Mouse (Mus musculus) embryo, embryonic 10 days (tissue): ENCODE results near the gene Ccdc191.

Experiments used
- DNase-seq: peaks from one replicate; pipeline ENCODE4 v3.0.0-alpha.2; 2015; ENCODE audit warnings: low spot score

Gene Ccdc191

DNA sequence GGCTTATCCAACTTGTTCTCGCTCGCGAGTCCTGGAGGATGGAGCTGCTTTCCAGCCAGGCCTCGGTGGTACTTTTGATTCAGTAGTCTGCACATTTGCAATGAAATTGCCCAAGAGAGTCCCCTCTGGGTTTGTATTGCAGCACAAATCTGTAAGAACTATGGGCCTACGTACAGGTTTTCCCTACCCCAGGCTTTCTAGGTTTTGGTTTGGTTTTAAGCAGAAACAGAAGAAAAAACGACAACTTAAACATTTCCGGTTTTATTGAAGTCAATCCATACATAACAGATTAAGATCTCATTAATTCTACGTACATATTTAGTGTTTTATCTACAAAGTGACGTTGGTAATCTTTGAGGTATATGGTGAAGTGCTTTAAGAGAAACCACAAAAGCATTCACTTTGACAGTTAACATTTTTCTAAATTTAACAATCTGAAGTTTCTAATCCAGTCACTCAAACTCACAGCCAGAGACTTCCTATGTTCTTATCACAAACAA lies 90.6 kb downstream of the Ccdc191 start:
- no peak for DNase-seq

DNA sequence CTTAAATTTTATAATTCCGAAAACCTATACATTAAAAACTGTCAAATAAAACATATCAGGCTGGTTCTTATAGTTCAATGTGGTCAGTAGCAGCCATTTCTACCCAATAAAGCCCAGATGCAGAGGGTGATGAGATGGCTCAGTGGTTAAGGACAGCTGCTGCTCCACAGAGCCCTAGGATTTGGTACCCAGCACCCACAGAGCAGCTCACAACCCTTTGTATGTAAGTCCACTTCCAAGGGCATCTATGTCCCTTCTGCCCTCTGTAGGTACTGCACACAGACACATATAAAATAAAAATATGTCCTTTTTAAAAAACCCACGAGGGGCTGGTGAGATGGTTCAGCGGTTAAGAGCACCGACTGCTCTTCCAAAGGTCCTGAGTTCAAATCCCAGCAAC lies 96.7 kb downstream of the Ccdc191 start:
- DNase-seq = no peak

DNA sequence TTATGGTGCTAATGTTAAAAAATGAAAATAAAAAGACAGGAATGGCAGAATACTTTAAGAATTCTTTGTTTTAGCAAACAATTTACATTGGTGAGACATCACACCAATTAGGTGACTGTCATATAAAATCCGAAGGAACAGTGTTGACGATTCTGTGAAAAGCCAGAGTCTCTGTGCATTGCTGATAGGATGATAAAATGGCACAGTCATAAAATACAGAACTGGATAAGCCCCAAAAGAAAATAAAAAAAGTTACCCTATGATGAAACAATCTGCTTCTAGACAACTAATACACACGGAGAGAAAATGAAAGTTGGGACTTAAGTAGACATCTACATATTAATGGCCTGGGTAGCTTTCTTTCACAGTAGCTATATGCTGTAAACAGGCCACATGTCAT lies 105.0 kb downstream of the Ccdc191 start:
- DNase-seq = no peak

DNA sequence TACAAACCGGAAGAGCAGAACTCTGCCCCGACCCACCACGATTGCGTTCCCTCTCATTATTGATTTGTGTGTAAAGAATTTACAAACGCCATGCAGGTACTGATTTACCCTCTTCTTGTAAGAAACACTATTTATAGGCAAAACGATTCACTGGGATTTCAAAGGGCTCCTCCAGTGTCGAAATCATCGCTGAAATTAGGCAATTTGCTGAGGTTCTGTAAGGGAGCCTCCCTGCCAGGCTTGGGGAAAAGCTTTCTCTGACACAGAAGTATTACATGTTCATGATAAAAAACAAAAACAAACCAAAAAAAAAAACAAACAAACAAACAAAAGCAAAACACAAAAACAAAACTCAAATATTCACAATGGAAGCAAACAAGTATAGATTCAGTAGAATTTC lies 109.5 kb downstream of the Ccdc191 start:
- DNase-seq = no peak

DNA sequence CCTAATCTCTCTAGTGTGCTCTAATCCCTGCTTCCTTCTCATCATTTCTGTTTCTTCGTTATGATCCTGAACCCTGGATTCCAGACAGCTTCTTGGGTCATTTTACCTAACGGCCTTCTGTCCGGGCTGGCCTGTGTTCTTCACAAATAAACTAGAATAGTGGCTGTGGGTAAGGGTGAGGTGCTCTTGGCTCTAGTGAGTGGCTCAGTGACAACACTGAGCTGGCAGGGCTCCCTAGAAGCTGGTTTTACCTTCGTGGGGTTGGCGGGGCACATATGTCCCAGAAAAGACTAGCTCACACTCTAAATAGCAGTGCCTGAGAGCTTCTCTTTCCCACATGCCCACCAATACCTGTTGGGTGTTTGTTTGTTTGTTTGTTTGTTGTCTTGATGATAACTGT lies 109.9 kb downstream of the Ccdc191 start:
- DNase-seq = no peak

DNA sequence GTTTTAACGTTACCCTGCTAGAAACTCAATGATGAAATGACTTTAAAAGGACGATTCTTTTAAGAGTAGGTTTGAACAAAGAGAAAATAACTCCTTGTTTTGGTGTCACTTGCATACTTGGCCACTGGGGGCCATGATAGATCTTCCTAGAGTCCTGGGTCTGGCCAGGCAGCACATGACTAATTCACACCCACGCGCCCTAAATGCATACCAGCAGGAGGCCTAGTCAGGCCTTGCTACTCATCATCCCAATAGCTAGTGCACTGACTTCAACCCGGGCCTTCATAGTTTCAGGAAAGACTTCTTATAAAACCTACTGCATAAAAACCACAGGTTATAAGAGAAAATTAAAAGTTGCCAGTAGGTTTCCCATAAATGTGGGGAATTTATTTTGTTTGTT lies 112.5 kb downstream of the Ccdc191 start:
- peak; percentile 20 for DNase-seq

DNA sequence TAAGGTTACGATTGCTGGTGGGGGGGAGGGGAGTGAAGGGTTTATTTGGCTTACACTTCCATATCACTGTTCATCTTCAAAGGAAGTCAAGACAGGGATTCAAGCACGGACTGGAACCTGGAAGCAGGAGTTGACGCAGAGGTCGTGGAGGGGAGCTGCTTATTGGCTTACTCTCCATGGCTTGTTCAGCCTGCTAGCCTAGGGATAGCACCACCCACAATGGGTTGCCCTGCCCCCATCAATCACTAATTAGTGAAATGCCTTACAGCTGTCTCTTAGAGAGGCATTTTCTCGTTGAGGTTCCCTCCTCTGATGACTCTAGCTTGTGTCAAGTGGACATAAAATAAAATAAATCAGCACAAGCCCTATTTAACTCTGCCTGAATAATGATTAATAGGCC lies 121.4 kb downstream of the Ccdc191 start:
- DNase-seq = no peak
